Mouse (Mus musculus) layer of hippocampus, adult 2 months (tissue): ENCODE measurements around the gene Dars2. TPM values are rescaled to one million over a fixed set of nuclear protein-coding genes. Genes with fewer than 3 reads are reported as not detected.
"Not testable (repeated sequence)": the region's sequence is repeated elsewhere in the genome, so short reads cannot be mapped to it uniquely, and the experiment has no call there.

Experiments used
- DNase-seq, 2 experiments: peaks; one replicate each; pipeline ENCODE4 v3.0.0; 2022; ENCODE audit warnings: low spot score in 2 of 2
- H3K27ac ChIP-seq: fragments of 200-600 bp; 2 replicates; pipeline ENCODE4 v1.8.1; 2022
- H3K4me3 ChIP-seq: fragments of 200-600 bp; 2 replicates; pipeline ENCODE4 v1.8.1; 2022; ENCODE audit warnings: mild to moderate bottlenecking
- CTCF ChIP-seq: fragments of 200-600 bp; conservative IDR thresholded peaks from 2 replicates; pipeline ENCODE4 v1.8.1; 2022; ENCODE audit warnings: antibody characterized with exemption, mild to moderate bottlenecking, moderate library complexity
- total RNA-seq, 2 experiments: library from RNA; stranded (reverse); gene quantifications; 2 replicates each; pipeline ENCODE4 v1.2.3; 2021

The Dars2 gene
- total RNA-seq, 2 experiments from 2014 or later = 24.1 to 25.0 TPM

DNA sequence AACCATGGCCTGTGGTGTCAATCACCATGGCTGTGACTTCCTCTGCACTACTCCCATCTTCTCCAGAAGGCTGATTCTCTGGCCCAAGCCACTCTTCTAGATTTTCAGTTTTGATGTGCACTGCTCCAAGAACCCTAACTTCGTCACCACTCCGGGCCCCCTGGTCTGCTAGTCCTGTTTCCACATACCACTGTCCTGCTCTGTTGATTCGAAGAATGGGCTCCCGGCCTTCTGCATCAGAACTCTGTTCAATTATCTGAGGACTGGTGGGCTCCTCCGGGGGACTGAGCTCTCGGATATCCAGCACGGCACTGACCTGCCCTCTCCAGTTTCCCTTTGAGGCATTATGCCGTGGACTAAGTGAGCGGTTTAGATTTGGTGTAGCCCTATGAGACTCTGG, 38.6 kb downstream of the Dars2 start:
- H3K4me3 ChIP-seq = no peak overlapping the region
- DNase-seq = no peak
- no peak for TF ChIP-seq CTCF
- no peak overlapping the region for H3K27ac ChIP-seq

DNA sequence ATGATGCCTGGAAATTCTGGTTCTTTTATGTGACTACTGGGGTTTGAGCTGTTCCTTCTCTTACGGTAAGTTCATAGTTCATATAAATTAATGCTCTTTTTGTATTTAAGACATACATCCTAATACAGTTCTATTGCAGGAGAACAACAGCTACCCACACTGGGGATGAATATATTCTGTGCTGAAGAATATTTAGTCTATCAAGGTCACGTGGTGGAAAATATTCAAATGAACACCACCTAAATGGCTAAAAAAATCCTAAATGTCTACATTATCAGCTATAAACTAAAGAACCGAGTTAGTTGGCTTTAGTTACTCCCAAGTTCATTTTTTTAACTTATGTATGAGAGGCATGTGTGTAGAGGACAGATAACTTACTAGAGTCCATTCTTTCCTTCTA, 40.4 kb downstream of the Dars2 start:
- DNase-seq = no peak
- H3K27ac ChIP-seq = no peak overlapping the region
- no peak overlapping the region for H3K4me3 ChIP-seq
- TF ChIP-seq CTCF = no peak

DNA sequence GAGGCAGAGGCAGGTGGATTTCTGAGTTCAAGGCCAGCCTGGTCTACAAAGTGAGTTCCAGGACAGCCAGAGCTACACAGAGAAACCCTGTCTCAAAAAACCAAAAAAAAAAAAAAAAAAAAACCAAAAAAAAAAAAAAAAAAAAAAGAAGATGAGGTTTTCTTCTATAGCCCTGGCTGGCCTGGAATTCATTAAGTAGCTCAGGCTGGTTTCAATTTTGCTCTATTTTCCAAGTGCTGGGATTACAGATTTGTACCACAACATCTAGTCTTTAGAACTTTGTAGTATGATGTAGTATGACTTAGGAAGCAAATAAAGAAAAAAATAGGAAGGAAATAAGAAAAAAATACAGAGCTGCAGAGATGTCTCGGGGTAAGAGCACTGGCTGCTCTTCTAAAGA, 42.0 kb downstream of the Dars2 start:
- not testable (repeated sequence) for H3K27ac ChIP-seq, DNase-seq, H3K4me3 ChIP-seq

DNA sequence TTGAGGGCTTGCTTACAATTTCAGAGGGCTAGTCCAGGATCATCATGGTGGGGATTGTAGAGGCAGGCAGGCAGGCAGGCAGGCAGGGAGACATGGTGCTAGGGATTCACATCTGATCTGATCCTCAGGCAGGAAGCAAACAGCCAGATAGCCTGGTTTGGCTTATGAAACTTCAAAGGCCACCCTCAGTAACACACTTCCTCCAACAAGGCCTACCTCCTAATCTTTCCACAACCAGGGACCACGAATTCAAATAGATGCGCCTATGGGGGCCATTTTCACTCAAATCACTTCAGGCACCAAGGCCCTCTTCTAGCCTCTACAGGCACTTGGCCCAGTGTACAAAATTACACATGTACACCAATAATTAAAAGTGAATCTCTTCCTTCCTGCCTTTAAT, 43.3 kb downstream of the Dars2 start:
- DNase-seq = no peak
- H3K4me3 ChIP-seq = no peak overlapping the region
- TF ChIP-seq CTCF = no peak
- H3K27ac ChIP-seq = no peak overlapping the region

DNA sequence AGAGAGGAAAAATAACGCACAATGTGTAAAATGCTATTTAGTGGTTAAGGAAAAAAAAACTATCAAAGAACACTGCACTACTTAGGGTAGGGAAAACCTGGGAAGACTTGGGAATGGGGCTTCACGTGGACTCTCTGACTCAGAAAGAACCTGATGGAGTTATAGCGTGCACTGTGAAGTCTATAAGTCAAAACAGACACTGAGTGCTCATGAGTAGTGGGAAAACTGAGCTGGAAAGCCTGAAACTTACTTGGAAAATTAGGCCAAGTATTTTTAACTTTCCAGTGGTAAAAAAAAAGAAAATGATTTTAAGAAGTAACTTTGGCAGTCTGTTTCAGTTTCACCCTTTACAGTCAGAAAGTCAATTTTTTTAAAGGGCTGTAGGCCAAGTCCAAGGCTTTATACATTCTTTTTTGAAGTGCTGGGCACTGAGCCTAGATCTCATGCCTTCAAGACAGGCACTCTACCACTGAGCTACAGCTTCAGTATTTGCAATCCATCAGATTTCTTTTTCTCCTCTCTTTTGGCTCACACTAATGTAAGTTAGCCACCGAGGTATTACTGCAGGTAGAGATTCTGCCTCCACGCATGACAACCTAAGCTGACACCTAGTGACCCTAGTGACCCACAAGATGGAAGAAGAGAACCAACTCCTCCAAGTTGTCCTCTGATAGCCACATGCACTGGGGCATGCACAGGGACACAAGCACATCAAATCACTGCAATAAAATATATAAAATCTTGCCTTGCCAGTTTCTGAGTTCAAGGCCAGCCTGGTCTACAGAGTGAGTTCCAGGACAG, 44.8 kb downstream of the Dars2 start:
- DNase-seq = no peak
- Histone ChIP-seq H3K27ac (no peak overlapping the region), H3K4me3 (no peak overlapping the region)
- no peak for TF ChIP-seq CTCF

DNA sequence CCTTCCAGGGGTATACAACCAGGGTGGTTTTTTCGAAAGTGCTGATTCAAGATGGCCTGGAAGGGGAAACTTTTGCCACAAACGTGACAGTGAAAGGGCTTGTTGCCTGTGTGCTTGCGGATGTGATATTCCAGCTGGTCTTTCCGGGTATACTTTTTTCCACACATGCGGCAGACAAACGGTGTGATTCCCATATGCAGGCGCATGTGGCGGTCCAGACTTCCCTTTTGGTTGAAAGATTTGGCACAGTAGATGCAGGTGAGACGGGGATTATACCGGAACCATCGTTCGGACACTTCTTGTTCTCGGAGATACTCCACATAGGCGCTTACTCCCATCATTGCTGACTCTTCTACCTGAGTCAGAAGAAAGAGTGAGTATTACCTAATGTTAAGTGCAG, 50.4 kb downstream of the Dars2 start:
- no peak overlapping the region for H3K27ac ChIP-seq

DNA sequence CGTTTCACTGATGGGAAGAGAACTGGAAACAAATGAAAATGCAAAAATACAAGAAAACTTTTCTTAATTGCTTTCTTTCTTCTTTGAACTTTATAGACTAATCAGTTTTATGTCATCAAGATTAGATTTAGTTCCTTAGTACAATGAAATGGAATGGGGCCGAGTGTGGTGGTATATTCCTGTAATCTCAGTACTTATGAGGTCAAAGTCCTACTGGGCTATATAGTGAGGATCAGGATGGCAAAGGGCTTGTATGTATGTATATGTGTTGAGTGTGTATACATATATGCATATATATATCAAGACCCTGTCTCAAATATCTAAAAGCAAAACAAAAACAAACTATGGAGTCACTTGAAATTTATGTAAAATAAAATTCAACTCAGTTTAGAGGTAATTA, 54.1 kb downstream of the Dars2 start:
- Histone ChIP-seq H3K27ac (no peak overlapping the region), H3K4me3 (no peak overlapping the region)
- no peak for TF ChIP-seq CTCF
- DNase-seq = no peak

More for the DNA sequence above, 50.4 kb downstream of the Dars2 start:
- DNase-seq = no peak
- no peak overlapping the region for H3K4me3 ChIP-seq
- no peak for TF ChIP-seq CTCF

DNA sequence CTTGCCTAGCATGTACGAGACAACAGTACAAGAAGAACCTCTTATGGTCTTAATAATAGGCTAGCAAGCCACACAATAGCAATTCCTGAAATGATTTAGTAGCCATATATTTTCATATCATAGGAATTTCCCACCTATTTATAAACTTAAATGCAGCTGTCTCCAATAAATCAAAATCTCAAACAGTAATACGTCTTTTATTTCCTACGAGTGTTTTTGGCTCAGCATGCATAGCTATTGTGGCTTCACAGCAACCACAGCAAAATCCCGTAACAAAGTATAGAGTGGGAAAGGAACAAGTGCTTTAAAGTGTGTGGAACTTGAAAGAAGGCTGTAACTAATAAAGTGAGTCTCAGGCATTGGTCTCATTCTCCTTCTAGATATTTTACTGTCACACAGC, 60.0 kb downstream of the Dars2 start:
- H3K27ac ChIP-seq = no peak overlapping the region
- no peak overlapping the region for H3K4me3 ChIP-seq
- no peak for DNase-seq
- no peak for TF ChIP-seq CTCF

DNA sequence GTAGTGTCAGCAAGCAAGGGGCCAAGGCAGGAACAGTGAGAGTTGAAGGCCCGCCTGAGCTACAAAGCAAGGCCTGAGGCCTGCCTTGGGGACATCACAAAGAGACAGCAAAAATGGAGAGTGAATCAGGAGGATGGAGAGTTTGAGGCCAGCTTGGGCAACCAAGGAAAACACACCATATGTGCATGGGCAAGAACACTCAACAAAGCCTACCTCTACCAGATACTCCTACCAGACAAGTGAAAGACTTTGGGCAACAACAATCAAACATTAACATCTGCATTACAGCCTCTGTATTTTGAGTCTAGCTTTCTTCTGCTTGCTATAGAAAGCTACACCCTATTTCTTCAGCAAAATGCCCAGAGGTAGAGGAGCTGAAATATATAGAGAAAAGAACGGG, 62.4 kb downstream of the Dars2 start:
- TF ChIP-seq CTCF = no peak
- no peak overlapping the region for H3K4me3 ChIP-seq
- no peak overlapping the region for H3K27ac ChIP-seq
- no peak for DNase-seq

DNA sequence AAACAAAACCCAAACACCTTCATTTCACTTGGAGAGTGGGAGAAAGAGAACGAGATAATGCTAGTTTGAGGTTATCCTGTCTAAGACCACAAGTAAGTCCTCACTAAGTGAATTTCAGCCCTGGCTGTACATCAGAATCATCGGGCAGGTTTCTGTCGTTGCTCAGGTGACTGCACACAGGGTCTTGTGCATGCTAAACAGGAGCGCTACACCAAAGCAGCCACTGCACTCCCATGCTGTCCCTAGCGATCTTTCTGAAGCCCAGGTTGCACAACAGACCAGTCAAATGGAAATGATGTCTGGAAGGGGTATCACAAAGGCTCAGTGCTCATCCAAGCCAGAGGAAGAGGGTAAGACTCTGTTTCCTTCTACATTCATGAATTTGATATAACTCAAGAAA, 64.0 kb downstream of the Dars2 start:
- TF ChIP-seq CTCF = no peak
- DNase-seq = no peak
- no peak overlapping the region for H3K27ac ChIP-seq
- no peak overlapping the region for H3K4me3 ChIP-seq

DNA sequence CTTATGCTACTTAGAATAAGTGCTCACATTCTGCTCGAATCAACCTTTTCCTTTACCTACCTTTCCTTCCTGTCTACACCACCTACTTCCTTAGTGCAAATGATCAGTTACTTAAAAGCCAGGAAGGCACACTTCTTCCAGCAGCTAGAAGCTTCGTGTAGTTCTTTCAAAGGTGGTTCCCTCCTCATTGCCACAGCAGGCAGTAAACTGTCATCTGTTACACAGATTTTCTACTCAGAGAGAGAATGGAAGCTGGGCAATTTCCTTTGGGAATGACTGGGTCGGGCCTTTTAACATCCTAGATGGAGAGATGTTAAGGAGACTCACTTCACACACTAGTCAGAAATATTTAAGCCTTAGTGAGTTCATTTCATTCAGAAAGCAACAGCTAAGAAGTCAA, 64.9 kb downstream of the Dars2 start:
- no peak for TF ChIP-seq CTCF
- Histone ChIP-seq H3K4me3 (no peak overlapping the region), H3K27ac (no peak overlapping the region)
- DNase-seq = no peak

DNA sequence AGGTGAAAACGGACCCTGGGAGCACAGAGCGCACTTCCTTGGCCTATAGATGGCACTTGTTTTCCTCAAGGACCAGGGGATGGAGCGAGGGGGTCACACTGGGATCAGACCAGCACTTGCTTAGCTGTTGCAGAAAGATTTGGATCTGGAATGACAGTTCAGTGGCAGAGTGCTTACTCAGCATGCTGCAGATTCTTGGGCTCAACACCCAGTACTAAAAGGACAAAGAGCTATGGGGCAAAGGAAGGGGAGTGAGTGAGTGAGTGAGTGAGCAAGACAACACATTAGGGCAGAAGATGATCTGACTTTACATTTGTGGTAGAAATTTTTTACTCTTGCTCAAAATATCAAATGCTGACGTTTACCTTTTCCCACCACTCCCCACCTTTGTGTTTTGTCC, 65.5 kb downstream of the Dars2 start:
- no peak for DNase-seq
- no peak for TF ChIP-seq CTCF

DNA sequence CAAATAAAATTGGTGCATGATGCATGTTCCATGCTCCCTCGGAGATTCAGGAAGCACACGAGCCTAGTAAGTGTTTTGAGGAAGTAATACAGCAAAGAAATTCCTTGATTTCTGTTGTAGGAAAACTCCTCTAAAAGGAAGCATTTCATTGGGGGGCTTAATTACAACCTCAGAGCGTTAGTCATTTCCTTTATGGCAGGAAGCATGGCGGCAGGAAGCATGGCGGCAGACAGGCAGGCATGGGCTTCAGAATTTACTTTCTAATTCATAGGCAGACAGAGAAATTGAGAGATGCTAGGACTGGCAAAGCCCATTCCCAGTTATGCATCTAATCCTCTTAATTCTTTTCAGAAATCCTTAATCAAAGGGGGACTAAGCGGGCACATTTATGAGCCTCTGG, 76.6 kb downstream of the Dars2 start:
- H3K4me3 ChIP-seq = no peak overlapping the region
- H3K27ac ChIP-seq = no peak overlapping the region
- DNase-seq = no peak
- no peak for TF ChIP-seq CTCF

More for the DNA sequence above, 65.5 kb downstream of the Dars2 start:
- Histone ChIP-seq H3K27ac (no peak overlapping the region), H3K4me3 (no peak overlapping the region)

Other genes with a start within 250 kb of the Dars2 start
- gene Rc3h1, start 164.2 kb downstream of the Dars2 start, total RNA-seq = 10 to 100 TPM; 39.1 to 41.4 TPM
- under 1 TPM; 0.44 to 0.49 TPM for gene Serpinc1, start 92.1 kb downstream of the Dars2 start, total RNA-seq
- 10 to 100 TPM; 17.5 to 20.1 TPM for gene Zbtb37, start 35.8 kb downstream of the Dars2 start, total RNA-seq
- gene Cenpl, start 55 bp upstream of the Dars2 start, total RNA-seq = 1 to 10 TPM; 1.3 to 1.8 TPM
- 10 to 100 TPM; 16.3 to 17.3 TPM for gene Klhl20, start 60.9 kb upstream of the Dars2 start, total RNA-seq
- gene Ankrd45, start 72.0 kb upstream of the Dars2 start, total RNA-seq = 10 to 100 TPM; 44.7 to 54.3 TPM
- gene Tex50, start 88.7 kb upstream of the Dars2 start, total RNA-seq = not detected
- gene Prdx6, start 180.6 kb upstream of the Dars2 start, total RNA-seq = 100 to 1,000 TPM; 328 to 335 TPM